Mouse (Mus musculus) adrenal gland, adult 2 months (tissue): Measurements from ENCODE around the gene Nbl1. TPM values are rescaled to one million over a fixed set of nuclear protein-coding genes. Genes with fewer than 3 reads are reported as not detected.
A peak's percentile ranks its signal among the peaks of the same experiment; 100 is the strongest.

ENCODE experiments used
- DNase-seq: peaks from one replicate; pipeline ENCODE4 v3.0.0; 2021
- polyA plus RNA-seq: library from polyadenylated mRNA; depleted of rRNA; stranded (reverse); fragments of >200 nt; gene quantifications from 2 replicates; pipeline ENCODE4 v1.2.3, GENCODE M21; 2012
- total RNA-seq, 2 experiments: library from RNA; stranded (reverse); gene quantifications; 2 replicates each; pipeline ENCODE4 v1.2.3; 2021

Nbl1 gene
- total and polyA plus RNA-seq, 3 experiments, result 44.0 to 135 (median 64.4) TPM

- DNase-seq, result no peak
These were observed 28.0 kb downstream of the Nbl1 start for GRCm38 (mm10) chr4:139064831-139065230.

- peak; percentile 44 for DNase-seq
These were observed 33.2 kb downstream of the Nbl1 start for GRCm38 (mm10) chr4:139059569-139059968.

- DNase-seq, result no peak
These were observed 34.8 kb downstream of the Nbl1 start for GRCm38 (mm10) chr4:139058029-139058428.

- DNase-seq, result no peak
These were observed 35.5 kb downstream of the Nbl1 start for GRCm38 (mm10) chr4:139057291-139057690.

GRCm38 (mm10) chr4:139055744-139056143, 37.0 kb downstream of the Nbl1 start:
- no peak for DNase-seq

- DNase-seq, result peak; percentile 54
These were observed 37.5 kb downstream of the Nbl1 start for GRCm38 (mm10) chr4:139055336-139055735.

GRCm38 (mm10) chr4:139054300-139054923, 38.4 kb downstream of the Nbl1 start:
- DNase-seq, result peak; percentile 13

GRCm38 (mm10) chr4:139053391-139053790, 39.4 kb downstream of the Nbl1 start:
- DNase-seq, result peak; percentile 59

GRCm38 (mm10) chr4:139052796-139053195, 40.0 kb downstream of the Nbl1 start:
- DNase-seq, result no peak

- DNase-seq, result no peak
These were observed 44.3 kb downstream of the Nbl1 start for GRCm38 (mm10) chr4:139048518-139048917.

- no peak for DNase-seq
These were observed 46.4 kb downstream of the Nbl1 start for GRCm38 (mm10) chr4:139046354-139046753.

- no peak for DNase-seq
These were observed 48.2 kb downstream of the Nbl1 start for GRCm38 (mm10) chr4:139044566-139044965.

GRCm38 (mm10) chr4:139043600-139043999, 49.2 kb downstream of the Nbl1 start:
- DNase-seq, result no peak

- no peak for DNase-seq
These were observed 50.2 kb downstream of the Nbl1 start for GRCm38 (mm10) chr4:139042611-139043010.

- DNase-seq, result no peak
These were observed 52.5 kb downstream of the Nbl1 start for GRCm38 (mm10) chr4:139040084-139040839.

- DNase-seq, result peak; percentile 68
These were observed 54.8 kb downstream of the Nbl1 start for GRCm38 (mm10) chr4:139037795-139038607.

GRCm38 (mm10) chr4:139035799-139036198, 57.0 kb downstream of the Nbl1 start:
- DNase-seq, result no peak

- no peak for DNase-seq
These were observed 57.9 kb downstream of the Nbl1 start for GRCm38 (mm10) chr4:139034942-139035341.

- no peak for DNase-seq
These were observed 58.3 kb downstream of the Nbl1 start for GRCm38 (mm10) chr4:139034540-139034939.

- DNase-seq, result no peak
These were observed 58.8 kb downstream of the Nbl1 start for GRCm38 (mm10) chr4:139034010-139034367.

GRCm38 (mm10) chr4:139033263-139034009, 59.4 kb downstream of the Nbl1 start:
- no peak for DNase-seq

- no peak for DNase-seq
These were observed 60.3 kb downstream of the Nbl1 start for GRCm38 (mm10) chr4:139032521-139032920.
